Mouse (Mus musculus): Measurements from ENCODE around the gene F830045P16Rik.

The F830045P16Rik gene

GRCm38 (mm10) chr2:129536377-129536776, at the start of gene F830045P16Rik:
TSS of gene F830045P16Rik (minus strand) at chr2:129536602.
- no peak for DNase-seq (ENCODE audit: low spot score)

DNA sequence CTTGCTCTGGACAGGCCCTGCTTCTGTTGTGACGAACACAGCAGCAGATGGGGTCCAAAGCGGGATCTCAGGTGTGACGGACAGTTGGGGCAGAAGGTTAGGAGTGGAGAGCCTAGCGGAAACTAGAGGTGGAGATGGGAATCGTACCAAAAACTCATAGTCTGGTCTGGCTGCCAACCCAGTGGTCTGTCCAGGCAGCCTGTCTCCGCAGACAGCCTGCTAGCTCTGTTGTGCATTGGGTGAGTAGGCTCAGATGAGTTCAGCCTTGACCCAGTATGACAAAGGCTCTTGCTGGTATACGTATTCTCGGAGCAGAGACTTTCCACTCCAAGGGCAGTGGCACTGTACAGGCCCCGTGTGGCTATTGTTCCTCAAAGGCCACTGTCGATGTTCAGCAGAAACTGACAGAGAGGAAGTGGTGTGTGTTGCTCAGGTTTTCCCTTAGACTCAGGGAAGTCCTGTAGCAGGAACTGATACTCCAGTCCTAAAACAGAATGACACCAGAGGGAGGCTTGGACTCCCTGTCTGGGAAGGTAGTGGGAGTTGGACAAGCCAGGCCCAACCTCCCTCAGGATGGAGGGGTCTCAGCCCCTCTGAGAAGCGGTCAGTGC, 49.6 kb upstream of the F830045P16Rik start:
- DNase-seq (ENCODE audit: low spot score): no peak

- DNase-seq (ENCODE audit: low spot score): no peak
These were observed 48.5 kb upstream of the F830045P16Rik start for GRCm38 (mm10) chr2:129584905-129585304.

DNA sequence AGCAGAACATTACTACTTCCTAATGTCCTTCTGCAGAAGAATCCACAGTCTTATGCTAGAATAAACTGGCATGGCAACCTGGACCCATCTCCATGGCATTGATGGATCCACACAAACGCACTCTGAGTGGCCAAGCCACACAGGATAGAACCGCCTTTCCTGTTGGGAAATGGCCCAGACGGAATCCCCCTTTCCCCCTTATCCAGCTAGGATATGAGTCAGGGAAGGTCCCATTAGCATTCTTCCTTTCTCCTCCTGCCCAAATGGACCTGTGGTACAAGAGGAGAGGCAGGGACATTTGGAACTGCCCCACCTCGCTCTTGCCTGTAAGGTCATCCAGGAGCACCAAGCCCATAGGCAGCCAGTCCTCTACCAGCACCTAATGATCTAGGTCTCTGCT, 45.9 kb upstream of the F830045P16Rik start:
- no peak for DNase-seq (ENCODE audit: low spot score)

DNA sequence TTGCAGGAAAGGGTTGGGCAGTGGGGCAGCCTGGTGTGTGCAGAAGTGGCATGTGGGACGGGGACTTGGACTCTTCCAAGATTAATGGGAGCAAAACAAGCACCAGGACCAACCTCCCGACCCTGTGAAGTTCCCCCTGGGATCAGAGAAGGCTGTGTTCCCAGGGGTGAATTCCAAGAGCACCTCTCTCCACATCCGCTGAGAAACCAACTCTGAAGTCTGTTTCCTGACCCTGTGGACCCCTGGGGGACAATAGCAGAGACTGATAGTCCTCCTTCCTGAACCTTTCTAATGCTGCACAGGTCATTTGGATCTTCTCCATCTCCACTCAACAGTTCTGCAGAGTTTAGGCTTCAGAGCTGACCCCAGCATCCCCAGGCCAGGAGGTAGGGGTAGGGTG, 45.4 kb upstream of the F830045P16Rik start:
- no peak for DNase-seq (ENCODE audit: low spot score)

DNA sequence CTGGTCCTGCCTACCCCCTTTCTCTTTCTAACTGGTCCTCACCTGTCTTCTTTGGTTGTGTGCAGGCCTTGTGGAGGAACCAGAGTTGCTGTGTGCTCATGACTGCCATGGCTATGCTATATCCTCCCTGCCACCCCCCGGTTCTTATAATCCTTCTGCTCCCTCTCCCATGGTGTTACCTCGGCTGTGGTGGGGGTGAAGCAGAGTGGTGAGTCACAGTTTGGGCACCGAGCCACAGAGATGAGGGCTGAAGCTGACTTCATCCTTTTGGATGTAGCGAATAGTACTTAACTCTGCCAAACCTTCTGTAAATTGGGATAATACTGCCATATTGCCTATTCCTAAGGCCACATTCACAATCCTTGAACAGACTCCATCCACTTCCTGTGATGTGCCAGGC, 44.3 kb upstream of the F830045P16Rik start:
- DNase-seq (ENCODE audit: low spot score): no peak

DNA sequence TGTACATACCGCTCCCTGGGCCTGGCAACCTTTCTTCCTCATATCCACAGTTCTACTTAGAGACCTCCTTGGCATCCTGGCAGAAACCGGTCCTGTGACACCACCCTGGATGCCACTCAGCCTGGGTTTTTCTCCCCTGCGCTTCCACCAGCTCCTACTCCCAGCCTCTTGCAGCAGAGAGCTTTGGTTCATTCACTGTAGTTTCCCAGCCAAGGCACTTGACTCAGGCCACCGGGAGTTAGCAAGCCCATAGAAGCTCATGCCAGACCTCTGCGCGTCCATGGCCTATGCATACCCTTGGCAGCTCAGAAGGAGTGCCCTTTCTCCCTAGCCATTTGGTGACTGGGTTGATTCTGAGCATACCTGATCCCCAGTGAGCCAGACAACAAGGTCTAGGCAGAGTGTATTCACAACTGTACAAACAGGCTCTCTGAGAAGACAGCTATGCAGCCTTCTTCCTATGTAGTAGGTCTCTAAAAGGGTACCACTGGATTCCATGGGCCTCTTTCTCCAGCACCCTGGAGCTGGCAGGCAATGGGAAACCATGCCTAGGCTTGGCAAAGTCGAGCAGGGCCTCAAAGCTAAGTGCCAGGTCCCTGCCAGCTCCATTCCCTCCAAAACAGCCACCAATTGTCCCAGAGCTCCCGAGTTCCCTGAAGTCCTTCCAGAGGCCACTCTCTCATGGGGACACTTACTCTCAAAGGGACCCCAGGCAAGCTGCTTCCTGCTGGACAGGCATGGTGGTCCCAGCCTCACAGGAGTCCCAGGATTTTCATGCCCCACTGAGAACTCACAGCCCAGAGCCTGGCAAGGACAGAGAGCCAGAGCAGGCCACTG, 40.4 kb upstream of the F830045P16Rik start:
- no peak for DNase-seq (ENCODE audit: low spot score)

GRCm38 (mm10) chr2:129575113-129575512, 38.7 kb upstream of the F830045P16Rik start:
- no peak for DNase-seq (ENCODE audit: low spot score)

- no peak for DNase-seq (ENCODE audit: low spot score)
These were observed 38.1 kb upstream of the F830045P16Rik start for GRCm38 (mm10) chr2:129574395-129575046.

- DNase-seq (ENCODE audit: low spot score): no peak
These were observed 37.4 kb upstream of the F830045P16Rik start for GRCm38 (mm10) chr2:129573701-129574273.

DNA sequence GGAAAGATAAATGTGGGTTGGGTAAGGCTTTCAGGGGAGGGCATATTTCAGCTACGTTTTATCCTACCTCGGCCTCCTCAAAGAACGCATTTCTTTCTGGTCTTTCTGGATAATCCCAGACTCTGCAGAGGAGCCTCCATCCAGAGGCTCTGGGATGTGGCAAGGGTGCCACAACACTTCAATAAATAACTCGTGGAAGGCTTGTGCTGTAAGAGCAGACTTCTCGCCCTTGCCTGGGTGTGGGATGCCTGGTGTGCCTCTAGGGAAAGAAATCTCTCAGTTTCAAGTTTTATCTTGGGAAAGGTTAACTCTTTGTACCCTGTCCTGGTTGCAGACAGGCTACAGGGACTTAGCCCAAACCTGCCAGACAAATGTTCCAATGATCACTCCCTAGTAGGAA, 33.2 kb upstream of the F830045P16Rik start:
- DNase-seq (ENCODE audit: low spot score): no peak

- DNase-seq (ENCODE audit: low spot score): no peak
These were observed 32.7 kb upstream of the F830045P16Rik start for GRCm38 (mm10) chr2:129569120-129569519.

- DNase-seq (ENCODE audit: low spot score): no peak
These were observed 27.7 kb upstream of the F830045P16Rik start for GRCm38 (mm10) chr2:129563944-129564709.

- no peak for DNase-seq (ENCODE audit: low spot score)
These were observed 25.4 kb upstream of the F830045P16Rik start for GRCm38 (mm10) chr2:129561796-129562195.

GRCm38 (mm10) chr2:129558875-129559219, 22.4 kb upstream of the F830045P16Rik start:
- no peak for DNase-seq (ENCODE audit: low spot score)

GRCm38 (mm10) chr2:129558008-129558874, 21.8 kb upstream of the F830045P16Rik start:
- DNase-seq (ENCODE audit: low spot score): no peak

DNA sequence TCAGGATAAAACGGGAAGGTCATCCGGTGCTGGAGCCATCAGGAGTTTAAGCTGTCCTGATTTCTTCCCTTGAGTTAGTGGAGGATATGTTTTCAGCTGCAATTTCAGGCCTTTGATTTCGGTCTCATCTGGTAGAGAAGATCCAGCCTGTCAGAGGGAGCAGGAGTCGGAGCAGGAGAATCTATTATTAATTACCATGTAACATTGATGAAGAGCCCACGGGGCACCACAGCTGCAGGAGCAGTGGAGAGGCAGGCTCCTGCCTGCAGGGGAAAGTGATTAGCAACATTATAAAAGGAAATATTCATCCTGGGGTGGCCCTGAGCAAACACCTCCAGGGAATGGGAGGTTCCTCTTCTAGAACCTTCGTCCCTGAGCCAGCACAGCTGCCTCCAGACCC, 19.7 kb upstream of the F830045P16Rik start:
- DNase-seq (ENCODE audit: low spot score): no peak

GRCm38 (mm10) chr2:129550781-129551180, 14.4 kb upstream of the F830045P16Rik start:
- DNase-seq (ENCODE audit: low spot score): no peak

GRCm38 (mm10) chr2:129549537-129550135, 13.2 kb upstream of the F830045P16Rik start:
- no peak for DNase-seq (ENCODE audit: low spot score)

GRCm38 (mm10) chr2:129546772-129547171, 10.4 kb upstream of the F830045P16Rik start:
- DNase-seq (ENCODE audit: low spot score): no peak

GRCm38 (mm10) chr2:129545596-129545995, 9.2 kb upstream of the F830045P16Rik start:
- DNase-seq (ENCODE audit: low spot score): no peak
